Mouse (Mus musculus): ENCODE measurements at regions not wholly inside any gene's neighbourhood (a gene's known extent, or its start where the extent isn't known, plus 50 kb on each side); places are given as distances from the start of the nearest gene placed in this dataset.

- DNase-seq (ENCODE audit: low read depth, low spot score), result no peak
Observed at GRCm38 (mm10) chr4:137160526-137160925, 111.9 kb upstream of the Zbtb40 start.

GRCm38 (mm10) chr4:137158201-137158600, 109.6 kb upstream of the Zbtb40 start:
- no peak for DNase-seq (ENCODE audit: low read depth, low spot score)

- no peak for DNase-seq (ENCODE audit: low read depth, low spot score)
Observed at GRCm38 (mm10) chr4:137156441-137157105, 108.0 kb upstream of the Zbtb40 start.

- no peak for DNase-seq (ENCODE audit: low read depth, low spot score)
Observed at GRCm38 (mm10) chr4:137148756-137149155, 100.2 kb upstream of the Zbtb40 start.

- DNase-seq (ENCODE audit: low read depth, low spot score), result no peak
Observed at GRCm38 (mm10) chr4:137147795-137148194, 99.2 kb upstream of the Zbtb40 start.

- DNase-seq (ENCODE audit: low read depth, low spot score), result no peak
Observed at GRCm38 (mm10) chr4:137146326-137146725, 97.7 kb upstream of the Zbtb40 start.

GRCm38 (mm10) chr4:137142316-137142715, 93.7 kb upstream of the Zbtb40 start:
- no peak for DNase-seq (ENCODE audit: low read depth, low spot score)

- no peak for DNase-seq (ENCODE audit: low read depth, low spot score)
Observed at GRCm38 (mm10) chr4:137139051-137139705, 90.6 kb upstream of the Zbtb40 start.

GRCm38 (mm10) chr4:137138127-137138526, 89.5 kb upstream of the Zbtb40 start:
- DNase-seq (ENCODE audit: low read depth, low spot score), result no peak

- DNase-seq (ENCODE audit: low read depth, low spot score), result no peak
Observed at GRCm38 (mm10) chr4:137136313-137136712, 87.7 kb upstream of the Zbtb40 start.

GRCm38 (mm10) chr4:137135792-137136191, 87.2 kb upstream of the Zbtb40 start:
- DNase-seq (ENCODE audit: low read depth, low spot score), result no peak

GRCm38 (mm10) chr4:137134553-137134952, 86.0 kb upstream of the Zbtb40 start:
- no peak for DNase-seq (ENCODE audit: low read depth, low spot score)

GRCm38 (mm10) chr4:137133789-137134188, 85.2 kb upstream of the Zbtb40 start:
- no peak for DNase-seq (ENCODE audit: low read depth, low spot score)

GRCm38 (mm10) chr4:137130619-137131212, 82.1 kb upstream of the Zbtb40 start:
- DNase-seq (ENCODE audit: low read depth, low spot score), result no peak

- DNase-seq (ENCODE audit: low read depth, low spot score), result no peak
Observed at GRCm38 (mm10) chr4:137128152-137128551, 79.6 kb upstream of the Zbtb40 start.

GRCm38 (mm10) chr4:137121684-137122083, 73.1 kb upstream of the Zbtb40 start:
- no peak for DNase-seq (ENCODE audit: low read depth, low spot score)

- DNase-seq (ENCODE audit: low read depth, low spot score), result no peak
Observed at GRCm38 (mm10) chr4:137120597-137120996, 72.0 kb upstream of the Zbtb40 start.

- DNase-seq (ENCODE audit: low read depth, low spot score), result no peak
Observed at GRCm38 (mm10) chr4:137118332-137118715, 69.7 kb upstream of the Zbtb40 start.

GRCm38 (mm10) chr4:137117471-137118331, 69.1 kb upstream of the Zbtb40 start:
- DNase-seq (ENCODE audit: low read depth, low spot score), result peak; percentile 48

GRCm38 (mm10) chr4:137115062-137115461, 66.5 kb upstream of the Zbtb40 start:
- no peak for DNase-seq (ENCODE audit: low read depth, low spot score)

GRCm38 (mm10) chr4:137110276-137110675, 61.7 kb upstream of the Zbtb40 start:
- DNase-seq (ENCODE audit: low read depth, low spot score), result no peak

- no peak for DNase-seq (ENCODE audit: low read depth, low spot score)
Observed at GRCm38 (mm10) chr4:137104447-137105044, 55.9 kb upstream of the Zbtb40 start.
